Mouse (Mus musculus) cerebellum, adult 18-20 months (tissue): ENCODE data around the gene Cdc42ep2.
A peak's percentile ranks its signal among the peaks of the same experiment; 100 is the strongest.

Experiments
- DNase-seq, 2 experiments: peaks; one replicate each; pipeline ENCODE4 v3.0.0; 2021

Gene Cdc42ep2

GRCm38 (mm10) chr19:5924713-5925093 lies at the start of gene Cdc42ep2:
Gene Cdc42ep2, minus strand, starts transcription at chr19:5924816.
- peak; percentile 96 to 98 for DNase-seq

GRCm38 (mm10) chr19:5967664-5968063 lies 43.0 kb upstream of the Cdc42ep2 start:
- DNase-seq, result no peak

- DNase-seq, result no peak
Observed at GRCm38 (mm10) chr19:5966786-5967185, 42.2 kb upstream of the Cdc42ep2 start.

GRCm38 (mm10) chr19:5965910-5966309 lies 41.3 kb upstream of the Cdc42ep2 start:
- DNase-seq, result no peak

- DNase-seq, result peak; percentile 80 to 83
Observed at GRCm38 (mm10) chr19:5965280-5965679, 40.7 kb upstream of the Cdc42ep2 start.

GRCm38 (mm10) chr19:5964804-5965203 lies 40.2 kb upstream of the Cdc42ep2 start:
- no peak for DNase-seq

GRCm38 (mm10) chr19:5963883-5964562 lies 39.4 kb upstream of the Cdc42ep2 start, which contains the start of gene Pola2:
Gene Pola2, minus strand, starts transcription at chr19:5964202.
- DNase-seq, result peak; percentile 86 to 93

- DNase-seq, result no peak
Observed at GRCm38 (mm10) chr19:5962651-5963050, 38.0 kb upstream of the Cdc42ep2 start.

- no peak for DNase-seq
Observed at GRCm38 (mm10) chr19:5957371-5957770, 32.8 kb upstream of the Cdc42ep2 start.

- DNase-seq, result peak; percentile 83 to 92
Observed at GRCm38 (mm10) chr19:5956685-5957084, 32.1 kb upstream of the Cdc42ep2 start.

- DNase-seq, result no peak
Observed at GRCm38 (mm10) chr19:5955704-5956670, 31.4 kb upstream of the Cdc42ep2 start.

GRCm38 (mm10) chr19:5954936-5955335 lies 30.3 kb upstream of the Cdc42ep2 start:
- no peak for DNase-seq

- no peak for DNase-seq
Observed at GRCm38 (mm10) chr19:5954031-5954710, 29.6 kb upstream of the Cdc42ep2 start.

- DNase-seq, result no peak
Observed at GRCm38 (mm10) chr19:5953201-5953770, 28.7 kb upstream of the Cdc42ep2 start.

- DNase-seq, result no peak
Observed at GRCm38 (mm10) chr19:5952071-5952691, 27.6 kb upstream of the Cdc42ep2 start.

GRCm38 (mm10) chr19:5951631-5952030 lies 27.0 kb upstream of the Cdc42ep2 start:
- DNase-seq, result no peak

- DNase-seq, result no peak
Observed at GRCm38 (mm10) chr19:5950218-5950617, 25.6 kb upstream of the Cdc42ep2 start.

- no peak for DNase-seq
Observed at GRCm38 (mm10) chr19:5945891-5946290, 21.3 kb upstream of the Cdc42ep2 start.

GRCm38 (mm10) chr19:5945027-5945426 lies 20.4 kb upstream of the Cdc42ep2 start:
- no peak for DNase-seq

- DNase-seq, result no peak
Observed at GRCm38 (mm10) chr19:5944145-5944544, 19.5 kb upstream of the Cdc42ep2 start.

- no peak for DNase-seq
Observed at GRCm38 (mm10) chr19:5943404-5943803, 18.8 kb upstream of the Cdc42ep2 start.

- DNase-seq, result no peak
Observed at GRCm38 (mm10) chr19:5942581-5942980, 18.0 kb upstream of the Cdc42ep2 start.
